Mouse (Mus musculus): Measurements from ENCODE around the gene Palm2. TPM values are rescaled to one million over a fixed set of nuclear protein-coding genes. Genes with fewer than 3 reads are reported as not detected.

The Palm2 gene
- total RNA-seq, 2 experiments from 2014 or later = 58.1 to 60.8 TPM

DNA sequence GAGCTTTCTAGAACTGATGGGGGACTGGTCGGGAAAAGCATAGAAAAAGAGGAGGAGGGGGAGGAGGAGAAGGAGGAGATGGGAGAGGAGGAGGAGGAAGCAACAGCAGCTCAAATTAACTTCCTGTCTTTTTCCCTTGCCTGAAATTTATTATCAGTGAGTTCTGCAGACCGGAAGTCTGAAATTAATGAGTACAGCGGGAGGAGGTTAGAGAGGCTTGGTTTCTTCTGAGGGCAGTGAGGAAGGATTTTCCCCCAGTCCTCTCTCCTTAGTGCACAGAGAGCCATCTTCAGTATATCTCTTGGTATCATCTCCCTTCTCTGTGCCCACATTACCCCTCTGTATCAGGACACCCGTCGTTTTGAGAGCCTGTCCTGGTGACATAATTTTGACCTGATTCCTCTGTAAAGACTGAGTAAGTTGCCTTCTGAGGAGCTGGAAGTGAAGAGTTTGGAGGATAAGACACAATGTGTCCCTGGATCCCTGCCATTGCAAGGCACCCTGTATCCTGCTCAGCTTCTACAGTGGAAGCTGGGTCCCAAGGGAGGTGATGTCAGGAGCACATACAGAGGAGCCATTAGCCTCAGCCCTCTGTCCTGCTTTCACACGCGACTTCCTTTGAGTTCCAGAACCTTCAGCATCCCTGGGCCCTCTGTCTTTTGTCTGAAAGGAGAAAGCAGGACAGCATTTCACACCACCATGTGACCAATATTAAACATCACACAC, 153.0 kb downstream of the Palm2 start:
- Histone ChIP-seq H3K4me3 (no peak overlapping the region), H3K27ac (no peak overlapping the region)
- TF ChIP-seq CTCF (conservative IDR thresholded peaks at IDR 0.05) = no peak
- no peak for DNase-seq (ENCODE audit: low spot score in 2 of 2)

GRCm38 (mm10) chr4:57588356-57588755, 154.3 kb downstream of the Palm2 start:
- TF ChIP-seq CTCF (conservative IDR thresholded peaks at IDR 0.05) = no peak
- DNase-seq (ENCODE audit: low spot score in 2 of 2) = no peak
- H3K27ac ChIP-seq = no peak overlapping the region
- H3K4me3 ChIP-seq = no peak overlapping the region

DNA sequence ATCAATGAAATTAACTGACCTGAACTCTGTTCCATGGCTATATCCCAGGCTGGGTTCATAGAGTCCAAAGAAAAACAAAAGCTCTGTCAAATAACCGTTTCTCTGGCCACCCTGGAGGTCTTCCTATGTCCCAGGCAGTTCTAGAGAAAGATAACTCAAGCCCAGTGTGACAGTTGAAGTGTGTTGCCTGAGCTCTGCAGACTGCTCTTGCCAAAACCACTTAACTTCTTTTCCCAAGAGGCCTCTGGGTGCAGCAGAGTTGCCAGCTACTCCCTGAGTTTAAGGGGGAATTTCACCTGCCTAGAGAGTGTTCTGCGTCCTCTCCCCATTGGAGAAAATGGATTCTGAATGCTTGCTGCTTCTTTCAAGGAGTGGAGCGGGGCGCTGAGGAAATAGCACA, 158.7 kb downstream of the Palm2 start:
- H3K4me3 ChIP-seq = no peak overlapping the region
- no peak for TF ChIP-seq CTCF (conservative IDR thresholded peaks at IDR 0.05)
- DNase-seq (ENCODE audit: low spot score in 2 of 2) = no peak
- H3K27ac ChIP-seq = no peak overlapping the region

GRCm38 (mm10) chr4:57599946-57600345, 165.9 kb downstream of the Palm2 start:
- Histone ChIP-seq H3K4me3 (no peak overlapping the region), H3K27ac (no peak overlapping the region)
- DNase-seq (ENCODE audit: low spot score in 2 of 2) = no peak
- TF ChIP-seq CTCF (conservative IDR thresholded peaks at IDR 0.05) = no peak

GRCm38 (mm10) chr4:57600685-57601457, 166.8 kb downstream of the Palm2 start:
- no peak for TF ChIP-seq CTCF (conservative IDR thresholded peaks at IDR 0.05)
- DNase-seq (ENCODE audit: low spot score in 2 of 2) = no peak
- Histone ChIP-seq H3K27ac (no peak overlapping the region), H3K4me3 (no peak overlapping the region)

DNA sequence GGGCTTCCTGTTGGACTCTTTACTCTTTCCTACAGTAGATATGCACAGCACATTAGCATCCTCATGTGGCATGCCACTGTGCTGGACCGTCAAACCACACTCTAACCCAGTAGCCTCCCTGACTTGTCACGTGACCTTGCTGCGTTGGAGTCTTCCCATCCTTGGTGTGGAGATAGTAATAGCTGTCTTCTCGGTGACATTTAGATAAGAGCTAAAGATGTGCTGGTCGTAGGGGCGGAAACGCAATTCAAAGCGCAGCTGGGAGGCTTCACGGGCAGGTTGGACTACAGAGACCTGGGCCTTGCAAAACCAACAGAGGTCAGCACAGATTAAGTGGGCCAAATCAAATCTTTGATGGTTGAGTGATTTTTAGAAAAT, 167.4 kb downstream of the Palm2 start:
- TF ChIP-seq CTCF (conservative IDR thresholded peaks at IDR 0.05) = no peak
- DNase-seq (ENCODE audit: low spot score in 2 of 2) = no peak
- Histone ChIP-seq H3K4me3 (no peak overlapping the region), H3K27ac (no peak overlapping the region)

GRCm38 (mm10) chr4:57601903-57602617, 168.0 kb downstream of the Palm2 start:
- Histone ChIP-seq H3K27ac (no peak overlapping the region), H3K4me3 (no peak overlapping the region)
- DNase-seq (ENCODE audit: low spot score in 2 of 2) = no peak
- no peak for TF ChIP-seq CTCF (conservative IDR thresholded peaks at IDR 0.05)

DNA sequence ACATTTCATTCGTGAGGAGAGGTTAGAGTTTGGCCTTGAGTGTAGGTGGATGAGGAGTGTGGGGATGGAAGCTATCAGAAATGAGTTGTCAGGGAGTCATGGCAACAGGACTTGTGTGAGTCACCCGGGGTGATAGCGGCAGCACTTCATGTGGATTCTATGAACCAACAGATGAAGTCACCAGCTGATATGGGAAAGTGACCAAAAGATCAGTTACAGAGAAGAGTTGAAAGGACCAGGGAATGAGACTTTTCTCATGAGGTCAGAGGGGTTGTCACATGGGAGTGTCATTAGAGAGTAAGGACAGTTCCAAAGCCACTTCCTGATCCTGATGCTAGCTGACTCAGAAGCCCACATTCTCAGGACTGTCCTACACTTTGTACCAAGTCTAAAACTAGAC, 172.2 kb downstream of the Palm2 start:
- no peak overlapping the region for H3K4me3 ChIP-seq
- no peak for TF ChIP-seq CTCF (conservative IDR thresholded peaks at IDR 0.05)
- peak overlapping the region; percentile 32; the same call in 1 of the 2 replicates for H3K27ac ChIP-seq
- DNase-seq (ENCODE audit: low spot score in 2 of 2) = no peak

GRCm38 (mm10) chr4:57607247-57607942, 173.3 kb downstream of the Palm2 start:
- TF ChIP-seq CTCF (conservative IDR thresholded peaks at IDR 0.05) = peak; percentile 87
- Histone ChIP-seq H3K27ac (peak overlapping the region; percentile 12; the same call in 1 of the 2 replicates), H3K4me3 (peak overlapping the region; percentile 45)
- peak; percentile 84 to 95 for DNase-seq (ENCODE audit: low spot score in 2 of 2)

DNA sequence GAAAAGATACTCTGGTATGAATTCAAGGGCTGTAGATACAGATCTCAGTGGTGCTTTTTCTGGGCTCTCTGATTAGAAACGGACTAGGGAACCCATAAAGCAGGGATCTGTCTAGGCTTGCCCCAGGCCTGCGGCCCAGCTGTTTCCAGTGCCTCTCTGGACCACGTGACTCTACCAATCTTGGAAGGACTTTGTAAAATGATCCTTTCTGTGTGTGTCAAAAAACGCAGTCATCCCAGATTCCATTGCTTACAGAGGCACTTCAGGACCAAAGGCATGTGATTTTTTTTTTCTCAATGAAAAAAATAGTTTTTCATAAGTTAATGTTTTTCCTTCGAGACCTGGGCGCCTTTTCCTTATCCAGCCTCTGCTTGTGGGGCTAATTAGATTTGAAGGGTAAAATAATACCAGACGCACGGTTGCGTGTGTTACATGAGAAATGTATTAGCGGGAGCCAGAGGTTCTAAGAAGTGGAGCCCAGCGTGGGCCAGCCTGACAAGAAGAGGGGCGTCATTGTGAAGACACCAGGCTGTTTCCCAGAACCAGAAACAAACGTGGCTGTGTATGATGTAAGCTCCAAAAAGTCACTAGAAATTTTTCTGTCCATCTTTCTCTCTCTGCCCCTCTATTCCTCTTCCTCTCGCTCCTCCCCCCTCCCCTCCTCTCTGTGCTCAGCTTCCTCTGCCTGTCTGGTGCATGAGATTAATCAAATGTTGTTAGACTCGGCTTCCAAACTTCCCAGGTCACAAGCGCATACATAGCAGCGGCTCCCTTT, 177.4 kb downstream of the Palm2 start:
- Histone ChIP-seq H3K27ac (no peak overlapping the region), H3K4me3 (no peak overlapping the region)
- no peak for DNase-seq (ENCODE audit: low spot score in 2 of 2)
- TF ChIP-seq CTCF (conservative IDR thresholded peaks at IDR 0.05) = no peak

GRCm38 (mm10) chr4:57612716-57613115, 178.7 kb downstream of the Palm2 start:
- no peak for DNase-seq (ENCODE audit: low spot score in 2 of 2)
- no peak for TF ChIP-seq CTCF (conservative IDR thresholded peaks at IDR 0.05)
- H3K27ac ChIP-seq = no peak overlapping the region

GRCm38 (mm10) chr4:57614686-57615085, 180.6 kb downstream of the Palm2 start:
- H3K27ac ChIP-seq = no peak overlapping the region
- H3K4me3 ChIP-seq = no peak overlapping the region
- TF ChIP-seq CTCF (conservative IDR thresholded peaks at IDR 0.05) = no peak
- DNase-seq (ENCODE audit: low spot score in 2 of 2) = no peak

More at GRCm38 (mm10) chr4:57612716-57613115, 178.7 kb downstream of the Palm2 start:
- H3K4me3 ChIP-seq = no peak overlapping the region
